Mouse (Mus musculus) erythroblast, embryonic 14.5 days (primary cell): ENCODE data around the gene Pam16. TPM values are rescaled to one million over a fixed set of nuclear protein-coding genes. Genes with fewer than 3 reads are reported as not detected.

Experiments used
- H3K27me3 ChIP-seq: 2 replicates; pipeline ENCODE4 v1.6.1; 2012; ENCODE audit warnings: inconsistent platforms; ENCODE audit not compliant: control insufficient read depth
- H3K36me3 ChIP-seq: 2 replicates; pipeline ENCODE4 v1.6.1; 2012; ENCODE audit warnings: mild to moderate bottlenecking, inconsistent platforms; ENCODE audit not compliant: control insufficient read depth
- H3K4me1 ChIP-seq: 2 replicates; pipeline ENCODE4 v1.6.1; 2012; ENCODE audit warnings: inconsistent platforms; ENCODE audit not compliant: control insufficient read depth
- H3K4me3 ChIP-seq: replicated peaks from 2 replicates; pipeline ENCODE3; 2012; ENCODE audit warnings: moderate library complexity, mild to moderate bottlenecking, inconsistent platforms
- H3K9me3 ChIP-seq: 2 replicates; pipeline ENCODE4 v1.6.1; 2012; ENCODE audit warnings: low read length, inconsistent platforms, mixed read lengths; ENCODE audit not compliant: control insufficient read depth
- GATA1 ChIP-seq: IDR thresholded peaks from 2 replicates; pipeline ENCODE4 v1.6.1; 2012; ENCODE audit warnings: low read length, inconsistent platforms, mixed read lengths
- TAL1 ChIP-seq: IDR thresholded peaks from 3 replicates; pipeline ENCODE4 v1.6.1; 2012; ENCODE audit warnings: low read length, inconsistent platforms, mixed read lengths
- polyA plus RNA-seq: library from polyadenylated mRNA; stranded (reverse); fragments of >175 nt; gene quantifications from 2 replicates; pipeline ENCODE4 v1.2.3, GENCODE M21; 2012

Gene Pam16
- polyA plus RNA-seq, 1 experiment: 15.1 TPM

DNA sequence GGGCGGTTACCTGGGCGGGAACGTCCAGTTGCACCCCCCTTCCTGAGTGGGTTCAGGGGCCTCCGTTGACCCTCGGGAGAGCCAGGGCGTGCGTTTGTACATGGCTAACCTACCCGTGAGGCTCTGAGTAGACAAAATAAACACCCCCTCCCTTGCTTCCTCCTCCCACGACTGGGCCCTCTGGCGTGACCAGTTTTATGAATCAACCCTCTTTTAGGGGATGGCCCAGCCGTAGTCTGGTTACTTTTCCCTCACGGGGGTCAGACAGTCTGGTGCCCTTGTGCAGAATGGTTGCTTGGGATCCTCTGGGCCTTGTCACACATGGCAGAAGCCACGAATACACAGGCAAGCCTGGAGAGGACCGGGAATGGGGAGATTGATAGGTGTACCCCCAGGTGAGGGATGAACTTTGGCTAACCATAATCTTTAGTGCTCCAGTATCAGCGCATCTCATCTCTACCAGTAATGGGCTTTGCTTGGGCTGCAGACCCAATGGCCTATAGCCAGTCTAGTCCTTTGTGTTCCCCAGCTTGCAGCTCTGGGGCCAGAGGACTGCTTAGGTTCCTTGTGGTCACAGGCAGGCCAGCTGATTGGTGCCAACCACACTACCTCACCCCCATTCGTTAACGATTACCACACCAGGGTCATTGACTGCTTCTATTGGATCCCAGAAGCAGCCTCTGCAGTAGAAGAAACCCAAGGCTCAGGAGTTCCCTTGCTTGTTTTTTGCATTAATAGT lies 15.6 kb upstream of the Pam16 start:
- Histone ChIP-seq H3K9me3 (no peaks in the 10 kb centered on the region), H3K36me3 (peaks cover 16% of the 10 kb centered on the region), H3K4me1 (peaks cover 49% of the 10 kb centered on the region), H3K4me3 (peak overlapping the region; percentile 67), H3K27me3 (no peaks in the 10 kb centered on the region)
- TF ChIP-seq GATA1 (no peak), TAL1 (no peak)

DNA sequence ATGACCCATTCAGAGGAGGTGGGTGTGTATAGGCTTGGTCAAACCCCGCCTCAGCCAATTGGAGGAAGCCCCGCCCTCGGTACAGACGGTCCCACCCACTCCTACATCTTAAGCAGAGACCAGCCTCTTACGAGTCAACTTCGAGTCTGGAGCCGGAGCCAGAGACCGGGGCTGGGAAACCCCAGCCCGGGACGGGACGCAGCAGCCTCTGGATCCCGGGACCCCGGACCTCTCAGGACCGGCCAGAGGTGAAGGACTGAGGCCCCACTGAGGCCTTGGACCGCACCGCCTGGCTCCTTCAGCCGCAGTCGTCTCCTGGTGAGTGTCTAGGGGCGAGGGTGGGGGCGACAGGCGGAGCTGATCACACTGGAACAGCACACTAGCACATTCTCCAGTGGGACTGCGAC lies 15.0 kb upstream of the Pam16 start, which contains the start of the genes Vasn and Dnaja3:
Gene Vasn, plus strand, starts transcription at position 111 of the 407 bp plus-strand sequence.
Gene Dnaja3, plus strand, starts transcription at position 159 of the 407 bp plus-strand sequence.
- Histone ChIP-seq H3K9me3 (no peaks in the 10 kb centered on the region), H3K27me3 (no peaks in the 10 kb centered on the region), H3K4me1 (peaks cover 50% of the 10 kb centered on the region), H3K4me3 (peak within 1 kb of the TSS; percentile 67), H3K36me3 (peaks cover 17% of the 10 kb centered on the region)
- no peak for TF ChIP-seq GATA1
- no peak for TF ChIP-seq TAL1

DNA sequence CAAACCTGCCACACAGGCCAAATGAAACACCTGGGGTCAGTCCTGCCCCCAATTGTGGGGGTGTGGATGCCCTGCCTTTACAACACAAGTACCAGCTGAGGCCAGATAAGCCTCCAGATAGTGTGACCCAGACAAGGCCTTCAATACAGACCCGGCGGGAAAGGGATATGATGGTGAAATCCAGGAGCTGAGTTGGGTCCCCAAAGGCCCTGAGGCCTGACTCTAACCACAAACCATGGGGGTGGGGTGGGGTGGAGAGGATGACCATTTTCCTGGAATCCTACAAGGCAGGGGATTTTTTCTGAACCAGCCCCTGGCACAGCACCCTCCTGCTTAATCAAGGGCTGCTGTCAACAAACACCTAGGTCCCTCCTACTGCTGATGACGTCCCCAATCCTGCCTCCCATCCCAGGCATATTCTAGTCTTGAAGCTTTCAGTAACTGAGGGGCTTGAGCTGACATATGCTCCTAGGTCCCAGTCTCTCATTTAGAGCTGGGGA lies 14.2 kb upstream of the Pam16 start:
- H3K36me3 ChIP-seq: peaks cover 22% of the 10 kb centered on the region
- H3K4me1 ChIP-seq: peaks cover 50% of the 10 kb centered on the region
- no peak overlapping the region for H3K4me3 ChIP-seq
- TF ChIP-seq GATA1 (no peak), TAL1 (no peak)
- no peaks in the 10 kb centered on the region for H3K27me3 ChIP-seq
- no peaks in the 10 kb centered on the region for H3K9me3 ChIP-seq

DNA sequence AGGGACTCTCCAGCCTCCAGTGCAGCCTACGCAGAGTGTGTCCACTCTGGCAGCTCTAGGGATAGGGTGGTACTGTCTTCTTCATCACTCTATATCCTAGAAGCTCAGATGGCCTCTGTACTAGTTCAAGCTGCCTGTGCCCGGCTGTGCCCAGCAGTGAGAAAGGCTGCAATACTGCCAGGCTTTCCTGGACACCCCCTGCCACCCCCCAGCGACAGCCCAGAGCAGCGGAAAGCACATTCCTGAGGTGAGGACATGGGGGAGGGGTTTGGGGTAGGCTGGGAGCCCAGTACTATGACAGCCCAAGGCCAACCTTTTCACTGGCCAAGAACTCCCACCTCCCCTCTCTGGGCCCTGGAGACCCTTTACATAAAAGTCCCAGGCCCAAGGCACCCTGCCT lies 11.0 kb upstream of the Pam16 start:
- no peak overlapping the region for H3K4me3 ChIP-seq
- H3K9me3 ChIP-seq: no peaks in the 10 kb centered on the region
- no peaks in the 10 kb centered on the region for H3K27me3 ChIP-seq
- H3K4me1 ChIP-seq: peaks cover 44% of the 10 kb centered on the region
- peaks cover 41% of the 10 kb centered on the region for H3K36me3 ChIP-seq
- no peak for TF ChIP-seq GATA1
- TF ChIP-seq TAL1: no peak

DNA sequence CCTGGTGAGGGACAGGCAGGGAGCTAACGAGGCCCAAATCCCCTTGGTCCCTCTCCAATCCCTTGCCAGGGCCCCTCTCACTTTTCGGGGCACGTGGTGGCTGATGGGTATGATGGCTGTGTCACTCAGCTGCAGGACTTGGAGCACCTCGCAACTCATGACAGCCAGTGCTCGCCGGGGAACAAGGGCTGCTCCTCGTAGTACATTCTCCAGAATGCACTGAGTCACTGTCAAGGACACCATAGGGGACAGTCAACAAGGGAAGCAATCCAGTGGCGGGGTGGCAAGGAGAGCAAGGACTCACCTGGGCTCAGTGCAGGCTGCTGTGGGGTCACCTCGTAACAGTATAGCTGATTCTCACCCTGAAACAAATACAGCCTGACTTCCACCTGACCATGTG lies 9.9 kb upstream of the Pam16 start:
- Histone ChIP-seq H3K9me3 (no peaks in the 10 kb centered on the region), H3K4me1 (peaks cover 33% of the 10 kb centered on the region), H3K36me3 (peaks cover 44% of the 10 kb centered on the region), H3K27me3 (no peaks in the 10 kb centered on the region), H3K4me3 (no peak overlapping the region)
- TF ChIP-seq GATA1 (no peak), TAL1 (no peak)

DNA sequence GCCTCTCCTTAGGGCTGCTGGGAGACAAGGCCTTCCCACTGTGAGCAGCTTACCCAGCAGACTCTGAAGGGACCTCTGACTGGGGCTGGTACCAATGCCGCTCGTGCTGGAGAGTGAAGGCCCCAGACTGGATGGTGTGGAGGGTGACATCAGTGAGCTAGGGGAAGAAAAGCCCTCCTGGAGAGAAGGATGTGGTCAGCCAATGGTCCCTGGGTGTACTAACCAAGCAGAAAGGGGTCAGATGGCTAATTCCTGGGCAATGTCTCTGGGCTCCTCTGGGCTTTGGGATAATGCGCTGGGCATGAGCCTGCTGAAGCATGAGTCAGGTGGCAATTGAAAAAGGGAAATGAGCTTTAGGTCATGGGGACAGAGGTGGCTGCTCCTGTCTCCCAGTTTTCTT lies 8.9 kb upstream of the Pam16 start:
- peaks cover 24% of the 10 kb centered on the region for H3K4me1 ChIP-seq
- no peak for TF ChIP-seq TAL1
- no peak overlapping the region for H3K4me3 ChIP-seq
- H3K9me3 ChIP-seq: no peaks in the 10 kb centered on the region
- no peaks in the 10 kb centered on the region for H3K27me3 ChIP-seq
- peaks cover 44% of the 10 kb centered on the region for H3K36me3 ChIP-seq

DNA sequence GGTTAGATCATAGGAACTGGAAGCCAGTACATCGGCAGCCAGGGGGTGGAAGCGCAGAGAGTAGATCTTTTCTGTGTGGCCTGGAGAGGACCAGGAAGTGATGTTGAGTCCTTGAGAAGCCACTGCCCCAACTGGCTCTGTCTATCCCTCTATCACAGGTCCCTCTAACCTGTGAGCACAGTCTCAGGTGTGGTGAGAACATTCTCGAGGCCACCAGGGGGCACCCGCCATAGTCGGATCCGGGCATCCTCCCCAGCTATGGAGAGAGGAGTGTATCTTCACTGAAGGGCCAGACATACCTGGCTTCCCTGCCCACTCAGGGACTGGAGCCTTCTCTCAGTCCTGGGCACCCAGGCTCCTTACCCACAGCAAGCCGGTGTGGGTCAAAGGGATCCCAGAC lies 7.3 kb upstream of the Pam16 start:
- Histone ChIP-seq H3K4me3 (no peak overlapping the region), H3K36me3 (peaks cover 49% of the 10 kb centered on the region), H3K27me3 (no peaks in the 10 kb centered on the region), H3K4me1 (peaks cover 24% of the 10 kb centered on the region), H3K9me3 (no peaks in the 10 kb centered on the region)
- TF ChIP-seq GATA1 (no peak), TAL1 (no peak)

DNA sequence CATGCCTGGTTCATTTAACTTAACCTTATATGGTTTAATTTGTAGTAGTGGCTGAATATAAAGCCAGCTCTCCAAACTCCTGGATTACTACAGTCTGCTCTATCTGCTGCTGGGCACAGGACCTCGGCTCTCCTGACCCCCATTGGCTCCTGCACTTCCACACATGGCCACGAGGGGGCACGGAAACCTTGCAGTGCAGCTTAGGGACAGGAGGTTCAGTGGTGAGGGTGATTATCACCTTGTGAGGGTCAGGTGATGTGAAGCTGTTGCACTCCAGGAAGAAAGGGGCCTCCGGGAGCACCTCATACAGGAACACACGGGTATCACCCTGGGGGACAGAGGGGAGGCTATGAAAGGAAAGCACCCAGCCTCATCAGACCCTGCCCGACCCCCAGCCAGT lies 5.2 kb upstream of the Pam16 start:
- Histone ChIP-seq H3K36me3 (peaks cover 53% of the 10 kb centered on the region), H3K4me1 (peaks cover 15% of the 10 kb centered on the region), H3K27me3 (no peaks in the 10 kb centered on the region), H3K4me3 (no peak overlapping the region), H3K9me3 (no peaks in the 10 kb centered on the region)
- TF ChIP-seq TAL1 (no peak), GATA1 (no peak)

DNA sequence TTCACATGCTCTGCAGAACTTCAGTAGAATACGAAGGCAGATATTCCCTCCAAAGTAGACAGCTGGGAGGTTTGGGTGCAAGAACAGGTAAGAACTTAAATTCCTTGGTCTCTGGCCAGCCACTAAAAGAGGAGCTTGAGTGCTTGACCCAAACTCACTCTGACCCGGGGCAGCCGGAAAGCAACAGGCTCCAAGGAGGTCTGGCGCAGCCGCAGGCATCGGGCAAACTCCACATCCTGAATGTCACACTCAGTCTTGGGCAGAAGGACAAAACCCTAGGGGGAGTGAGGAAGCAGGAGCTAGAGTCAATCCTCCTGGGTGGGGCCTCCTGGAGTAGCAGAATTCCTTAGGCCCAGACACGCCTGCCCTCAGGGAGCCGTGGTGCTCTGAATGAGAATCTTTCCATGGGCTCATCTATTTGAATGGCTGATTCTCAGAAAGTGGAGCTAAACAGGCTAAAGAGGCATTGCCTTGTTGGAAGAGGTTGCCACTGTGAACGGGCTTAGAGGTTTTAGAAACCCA lies 4.2 kb upstream of the Pam16 start:
- peaks cover 24% of the 10 kb centered on the region for H3K4me1 ChIP-seq
- no peak overlapping the region for H3K4me3 ChIP-seq
- no peaks in the 10 kb centered on the region for H3K9me3 ChIP-seq
- TF ChIP-seq GATA1: no peak
- peaks cover 43% of the 10 kb centered on the region for H3K36me3 ChIP-seq
- no peaks in the 10 kb centered on the region for H3K27me3 ChIP-seq
